28 mouse cellular contexts compared by ENCODE assay signal in genomic region chr19:43770584-43770983, GRCm38 (mm10). TPM values are rescaled to one million over a fixed set of nuclear protein-coding genes. Genes with fewer than 3 reads are reported as not detected.
"Had no signal": no experiment of that assay in that cellular context is flagged by ENCODE, and none has a peak within 500 bp of the region (broad histone marks: within the 10 kb centered on the region; RNA-seq: fewer than 3 reads in every experiment).

No protein-coding gene starts in this region.

- H3K9ac ChIP-seq: embryonic facial prominence, embryonic 12.5 days; embryonic facial prominence, embryonic 13.5 days; embryonic facial prominence, embryonic 15.5 days; forebrain, embryonic 12.5 days; forebrain, embryonic 13.5 days; forebrain, embryonic 15.5 days; forebrain, postnatal 0 days; heart, embryonic 12.5 days had no signal

- H3K27me3 ChIP-seq: embryonic facial prominence, embryonic 12.5 days; embryonic facial prominence, embryonic 13.5 days; embryonic facial prominence, embryonic 15.5 days; forebrain, embryonic 12.5 days; forebrain, embryonic 13.5 days; forebrain, embryonic 15.5 days; heart, embryonic 12.5 days had no signal

- H3K36me3 ChIP-seq: embryonic facial prominence, embryonic 10.5 days; embryonic facial prominence, embryonic 12.5 days; embryonic facial prominence, embryonic 13.5 days; embryonic facial prominence, embryonic 15.5 days; forebrain, embryonic 12.5 days; forebrain, embryonic 15.5 days; heart, embryonic 10.5 days had no signal

- H3K4me3 ChIP-seq: embryonic facial prominence, embryonic 10.5 days; embryonic facial prominence, embryonic 12.5 days; embryonic facial prominence, embryonic 13.5 days; embryonic facial prominence, embryonic 15.5 days; erythroblast, embryonic 14.5 days; forebrain, embryonic 12.5 days; forebrain, embryonic 13.5 days; forebrain, embryonic 15.5 days; gastrocnemius, adult 2 months; heart, adult 2 months; heart, embryonic 10.5 days; heart, embryonic 12.5 days had no signal

- H3K27ac ChIP-seq: embryonic facial prominence, embryonic 10.5 days; embryonic facial prominence, embryonic 12.5 days; embryonic facial prominence, embryonic 13.5 days; embryonic facial prominence, embryonic 15.5 days; forebrain, embryonic 12.5 days; forebrain, embryonic 13.5 days; forebrain, embryonic 15.5 days; gastrocnemius, adult 2 months; heart, adult 2 months; heart, embryonic 10.5 days had no signal

- H3K4me1 ChIP-seq: embryonic facial prominence, embryonic 10.5 days; embryonic facial prominence, embryonic 12.5 days; embryonic facial prominence, embryonic 13.5 days; embryonic facial prominence, embryonic 15.5 days; forebrain, embryonic 12.5 days; forebrain, embryonic 13.5 days; forebrain, embryonic 15.5 days; heart, embryonic 10.5 days; heart, embryonic 12.5 days had no signal

- DNase-seq: cerebellum, adult 9-11 months; cerebellum, postnatal 10 days; cerebellum, postnatal 14 days; cerebellum, postnatal 36 days; embryo, embryonic 11 days; forebrain, postnatal 0 days; gastrocnemius, adult 2 months; gastrocnemius, postnatal 10 days; gastrocnemius, postnatal 14 days; gastrocnemius, postnatal 25 days; gastrocnemius, postnatal 36 days; heart, adult 11 months; heart, adult 18-20 months; heart, adult 2 months had no signal

- H3K9me3 ChIP-seq: embryonic facial prominence, embryonic 10.5 days; embryonic facial prominence, embryonic 12.5 days; embryonic facial prominence, embryonic 13.5 days; embryonic facial prominence, embryonic 15.5 days; forebrain, embryonic 12.5 days; forebrain, embryonic 13.5 days; forebrain, embryonic 15.5 days; heart, embryonic 10.5 days; heart, embryonic 12.5 days had no signal

RNA-seq across cellular contexts. Expression of gene Abcc2, which starts 11.4 kb away (rescaled TPM):
- total RNA-seq: forebrain, postnatal 0 days; gastrocnemius, adult 2 months; gastrocnemius, postnatal 14 days; gastrocnemius, postnatal 25 days; gastrocnemius, postnatal 36 days; heart, adult 18-20 months; heart, adult 2 months; heart, adult 8-10 months had no signal
- polyA plus RNA-seq: embryonic facial prominence, embryonic 10.5 days; forebrain, embryonic 11.5 days; forebrain, embryonic 12.5 days; forebrain, embryonic 13.5 days; forebrain, embryonic 14.5 days; forebrain, embryonic 15.5 days; forebrain, embryonic 16.5 days had no signal
